Mouse (Mus musculus) midbrain, embryonic 12.5 days (tissue): ENCODE results near the gene Twf2. TPM values are rescaled to one million over a fixed set of nuclear protein-coding genes. Genes with fewer than 3 reads are reported as not detected.

Experiments used
- ATAC-seq: fragments of 200-750 bp; cut with Nextera tagmentation; 2 replicates; pipeline ENCODE4 v1.8.0; 2017; ENCODE audit warnings: low read depth, moderate TSS enrichment, moderate library complexity; ENCODE audit not compliant: low FRiP score
- H3K27ac ChIP-seq: fragments of 300-500 bp; sonication (generic); replicated peaks from 2 replicates; pipeline ENCODE4 v1.5.1; 2016; ENCODE audit warnings: mild to moderate bottlenecking
- H3K27me3 ChIP-seq: fragments of 300-500 bp; sonication (generic); 2 replicates; pipeline ENCODE4 v1.6.1; 2016; ENCODE audit warnings: mild to moderate bottlenecking
- H3K36me3 ChIP-seq: fragments of 300-500 bp; sonication (generic); 2 replicates; pipeline ENCODE4 v1.6.1; 2016
- H3K4me1 ChIP-seq: fragments of 300-500 bp; sonication (generic); 2 replicates; pipeline ENCODE4 v1.6.1; 2016
- H3K4me2 ChIP-seq: fragments of 300-500 bp; sonication (generic); replicated peaks from 2 replicates; pipeline ENCODE4 v1.6.1; 2016; ENCODE audit warnings: mild to moderate bottlenecking, moderate library complexity
- H3K4me3 ChIP-seq: fragments of 300-500 bp; sonication (generic); 2 replicates; pipeline ENCODE4 v1.5.1; 2016; ENCODE audit warnings: mild to moderate bottlenecking
- H3K9ac ChIP-seq: fragments of 300-500 bp; sonication (generic); replicated peaks from 2 replicates; pipeline ENCODE4 v1.6.1; 2016; ENCODE audit warnings: mild to moderate bottlenecking, moderate library complexity
- H3K9me3 ChIP-seq: fragments of 300-500 bp; sonication (generic); 2 replicates; pipeline ENCODE4 v1.6.1; 2016; ENCODE audit warnings: mild to moderate bottlenecking
- WGBS: fragments of 180-500 bp; shearing (Covaris S2); methylation state at CpG from one replicate; pipeline ENCODE4 v1.1.7; 2016; 5-methylcytosine and 5-hydroxymethylcytosine counted together
- polyA plus RNA-seq: library from polyadenylated mRNA; unstranded; fragments of >200 nt; fragmentation: Nextera tagmentation; extraction: Ambion mirVana; gene quantifications from 2 replicates; pipeline ENCODE4 v1.2.1, GENCODE M21; 2016

The Twf2 gene
- polyA plus RNA-seq, 1 experiment from 2014 or later, result 58.0 TPM

DNA sequence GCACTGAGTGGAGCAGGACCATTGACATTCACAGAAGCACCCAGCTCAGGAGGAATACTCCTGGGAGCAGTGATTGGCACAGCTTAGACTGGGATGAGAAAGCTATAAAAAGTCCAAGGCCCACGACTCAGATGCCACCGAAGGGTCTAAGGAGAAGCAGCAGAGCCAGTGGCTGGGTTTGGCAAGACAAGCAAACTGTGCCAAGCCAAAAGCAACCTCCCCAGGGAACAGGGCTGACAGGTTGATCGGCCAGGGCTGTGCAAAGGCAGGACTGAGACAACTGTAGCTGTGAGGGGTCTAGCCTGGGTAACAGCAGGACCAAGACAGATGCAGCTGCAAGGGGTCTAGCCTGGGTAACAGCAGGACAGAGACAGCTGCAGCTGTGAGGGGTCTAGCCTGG lies 30.0 kb downstream of the Twf2 start:
- Histone ChIP-seq H3K36me3 (peaks cover 55% of the 10 kb centered on the region), H3K27ac (no peak overlapping the region), H3K9me3 (no peaks in the 10 kb centered on the region), H3K27me3 (no peaks in the 10 kb centered on the region), H3K4me1 (no peaks in the 10 kb centered on the region), H3K9ac (no peak overlapping the region), H3K4me3 (no peak overlapping the region), H3K4me2 (no peak overlapping the region)
- no peak for ATAC-seq
- WGBS, result 90% methylated on average over 3 of the region's 3 CpGs

DNA sequence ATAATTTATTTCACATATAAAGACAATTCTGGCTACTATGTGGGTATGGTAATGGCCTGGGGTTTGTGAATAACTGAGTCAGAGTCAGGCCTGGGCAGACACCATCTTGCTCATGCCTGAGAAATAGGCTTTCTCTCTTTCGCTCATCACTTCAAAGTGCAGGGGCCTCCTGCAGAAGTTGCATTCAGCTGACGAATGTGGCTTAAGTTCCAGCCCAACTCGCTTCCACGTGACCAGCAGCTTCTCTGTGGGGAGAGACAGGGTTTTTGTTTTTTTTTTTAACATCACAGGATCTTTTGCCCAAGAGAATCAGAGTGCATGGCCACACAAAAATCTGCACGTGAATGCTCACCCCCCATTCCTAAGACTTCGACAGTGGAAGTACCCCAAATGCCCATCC lies 31.0 kb downstream of the Twf2 start:
- 85% methylated on average over 6 of the region's 6 CpGs for WGBS
- no peak for ATAC-seq
- H3K4me3 ChIP-seq, result no peak overlapping the region
- no peaks in the 10 kb centered on the region for H3K9me3 ChIP-seq
- peaks cover 65% of the 10 kb centered on the region for H3K36me3 ChIP-seq
- no peak overlapping the region for H3K27ac ChIP-seq
- no peaks in the 10 kb centered on the region for H3K27me3 ChIP-seq
- no peak overlapping the region for H3K9ac ChIP-seq
- no peaks in the 10 kb centered on the region for H3K4me1 ChIP-seq
- no peak overlapping the region for H3K4me2 ChIP-seq

DNA sequence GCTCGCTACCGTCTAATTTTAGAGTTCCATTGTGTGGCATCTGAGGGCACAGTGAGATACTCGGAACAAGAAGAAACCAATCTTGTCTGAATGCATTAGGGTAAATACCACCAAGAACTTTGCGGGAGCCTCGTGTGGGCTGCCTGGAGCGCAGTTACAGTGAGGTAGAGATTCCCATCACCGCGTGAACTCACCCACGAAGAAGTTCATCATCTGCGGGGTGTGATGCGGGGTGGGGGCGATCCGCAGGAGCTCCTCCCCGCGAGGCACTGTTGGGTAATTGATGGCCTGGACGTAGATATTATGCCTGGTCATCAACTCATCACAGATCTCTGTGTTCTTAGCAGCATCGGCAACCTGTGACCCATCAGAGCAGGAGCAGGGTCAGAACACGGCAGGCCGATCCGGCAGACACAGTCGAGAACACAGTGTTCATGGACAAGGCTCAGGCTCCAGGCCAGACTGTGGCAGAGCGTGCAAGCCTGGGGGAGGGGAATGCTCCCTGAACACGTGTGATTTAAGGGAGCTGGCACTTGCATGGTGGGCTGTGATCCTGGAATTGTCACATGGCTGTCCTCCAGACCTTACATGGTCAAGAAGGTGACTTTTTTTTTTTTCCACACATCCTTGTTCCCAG lies 32.4 kb downstream of the Twf2 start:
- H3K9ac ChIP-seq, result no peak overlapping the region

DNA sequence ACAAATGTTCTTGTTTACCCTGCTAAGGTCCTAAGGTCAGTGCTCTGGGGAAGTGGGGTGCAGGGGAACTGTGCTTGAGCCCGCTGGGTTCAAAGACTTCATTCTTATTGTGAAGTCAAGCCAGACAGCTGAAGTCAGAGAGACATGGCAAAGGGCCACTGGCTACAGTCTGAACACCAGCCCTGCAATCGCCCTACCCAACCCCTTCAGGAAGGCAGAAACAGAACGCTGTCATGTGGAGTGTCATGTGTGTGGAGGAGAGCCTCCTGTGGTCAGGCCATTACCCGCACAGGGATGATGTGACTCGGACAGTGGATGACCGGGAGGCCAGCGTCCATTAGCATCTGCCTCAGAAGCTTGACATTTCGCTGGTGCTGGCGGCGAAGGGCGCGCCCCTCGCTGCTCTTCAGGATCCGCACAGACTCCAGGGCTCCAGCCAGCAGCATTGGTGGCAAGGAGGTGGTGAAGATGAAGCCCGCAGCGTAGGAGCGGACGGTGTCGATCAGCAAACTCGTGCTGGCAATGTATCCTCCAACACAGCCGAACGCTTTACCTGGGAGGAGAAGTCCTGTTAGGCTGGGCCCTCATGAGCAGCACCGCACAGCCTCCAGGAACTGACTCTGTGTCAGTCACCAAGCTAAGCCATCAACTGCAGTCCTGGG lies 33.4 kb downstream of the Twf2 start:
- 93% methylated on average over 23 of the region's 23 CpGs for WGBS
- Histone ChIP-seq H3K36me3 (peaks cover 86% of the 10 kb centered on the region), H3K27me3 (no peaks in the 10 kb centered on the region), H3K4me3 (no peak overlapping the region), H3K9ac (no peak overlapping the region), H3K27ac (no peak overlapping the region), H3K4me1 (no peaks in the 10 kb centered on the region), H3K4me2 (no peak overlapping the region), H3K9me3 (no peaks in the 10 kb centered on the region)
- no peak for ATAC-seq

More for the DNA sequence above, 32.4 kb downstream of the Twf2 start:
- Histone ChIP-seq H3K4me1 (no peaks in the 10 kb centered on the region), H3K4me2 (no peak overlapping the region), H3K27me3 (no peaks in the 10 kb centered on the region), H3K27ac (no peak overlapping the region), H3K36me3 (peaks cover 77% of the 10 kb centered on the region), H3K4me3 (no peak overlapping the region), H3K9me3 (no peaks in the 10 kb centered on the region)
- 94% methylated on average over 23 of the region's 23 CpGs for WGBS
- ATAC-seq, result no peak

DNA sequence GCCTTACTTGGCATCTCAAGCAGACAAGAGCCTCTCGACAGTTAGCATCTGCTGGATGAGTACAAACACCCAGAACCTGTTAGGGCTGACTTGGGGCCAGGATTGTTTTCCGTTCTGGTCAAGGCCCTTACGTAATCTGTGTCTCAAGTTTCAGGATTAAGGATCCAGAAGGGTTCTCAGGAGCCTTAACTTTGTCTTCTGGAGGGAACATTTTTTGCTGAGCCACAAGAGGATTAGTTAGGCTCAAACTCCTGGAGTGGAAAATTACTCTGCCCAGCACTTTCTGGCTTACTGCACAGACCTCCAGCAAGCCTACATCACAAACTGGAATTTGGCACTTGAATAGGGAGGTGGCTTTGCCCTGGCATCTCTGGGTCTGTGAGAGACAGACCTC lies 33.9 kb downstream of the Twf2 start:
- no peak overlapping the region for H3K9ac ChIP-seq
- WGBS, result 61% methylated on average over 3 of the region's 3 CpGs
- H3K9me3 ChIP-seq, result no peaks in the 10 kb centered on the region
- no peak overlapping the region for H3K4me2 ChIP-seq
- H3K4me3 ChIP-seq, result no peak overlapping the region
- H3K27me3 ChIP-seq, result no peaks in the 10 kb centered on the region
- H3K4me1 ChIP-seq, result no peaks in the 10 kb centered on the region
- ATAC-seq, result no peak
- H3K36me3 ChIP-seq, result peaks cover 91% of the 10 kb centered on the region
- H3K27ac ChIP-seq, result no peak overlapping the region

DNA sequence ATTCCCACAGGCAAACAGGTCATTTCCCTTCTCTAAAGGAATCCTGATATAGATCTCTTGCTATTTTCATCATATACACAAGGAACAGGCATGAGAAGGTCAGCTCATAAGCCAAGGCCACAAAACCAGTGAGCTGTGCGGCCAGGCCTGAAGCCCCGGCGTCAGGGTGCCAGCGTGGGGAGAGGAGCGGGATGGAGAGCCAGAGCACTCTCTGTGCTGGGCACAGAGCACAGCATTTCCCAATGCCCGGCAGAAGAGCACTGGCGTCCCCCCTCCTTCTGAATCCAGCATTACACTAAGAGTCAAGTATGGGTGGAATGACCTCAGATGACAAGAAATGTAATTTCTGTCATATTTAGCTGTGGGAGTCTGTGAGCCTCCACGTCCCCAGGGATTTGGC lies 34.5 kb downstream of the Twf2 start:
- H3K4me2 ChIP-seq, result no peak overlapping the region
- no peaks in the 10 kb centered on the region for H3K27me3 ChIP-seq
- no peak overlapping the region for H3K9ac ChIP-seq
- peaks cover 96% of the 10 kb centered on the region for H3K36me3 ChIP-seq
- H3K9me3 ChIP-seq, result no peaks in the 10 kb centered on the region
- no peak overlapping the region for H3K4me3 ChIP-seq
- ATAC-seq, result no peak
- no peaks in the 10 kb centered on the region for H3K4me1 ChIP-seq
- 89% methylated on average over 8 of the region's 8 CpGs for WGBS
- no peak overlapping the region for H3K27ac ChIP-seq

DNA sequence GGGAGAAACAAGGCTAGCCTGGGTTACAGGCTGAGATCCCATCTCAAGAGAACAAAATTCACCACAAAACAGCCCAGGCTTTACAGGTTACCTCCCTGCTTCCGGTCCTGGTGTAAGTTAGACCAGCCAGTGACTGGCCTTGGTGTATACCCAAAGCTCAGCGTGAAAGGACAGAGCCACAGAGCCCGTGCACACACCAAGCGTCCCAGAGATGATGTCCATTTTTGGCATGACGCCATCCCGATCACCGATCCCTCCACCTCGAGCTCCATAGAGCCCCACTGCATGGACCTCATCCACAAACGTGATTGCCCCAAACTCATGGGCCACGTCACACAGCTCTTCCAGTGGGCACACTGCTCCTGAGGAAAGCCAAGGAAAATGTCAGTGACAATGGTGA lies 35.0 kb downstream of the Twf2 start:
- H3K36me3 ChIP-seq, result peaks cover 95% of the 10 kb centered on the region
- H3K27me3 ChIP-seq, result no peaks in the 10 kb centered on the region
- no peaks in the 10 kb centered on the region for H3K4me1 ChIP-seq
- no peak overlapping the region for H3K4me3 ChIP-seq
- no peak for ATAC-seq
- H3K9ac ChIP-seq, result no peak overlapping the region
- H3K27ac ChIP-seq, result no peak overlapping the region
- H3K4me2 ChIP-seq, result no peak overlapping the region
- 93% methylated on average over 10 of the region's 10 CpGs for whole genome bisulfite sequencing
- H3K9me3 ChIP-seq, result no peaks in the 10 kb centered on the region

DNA sequence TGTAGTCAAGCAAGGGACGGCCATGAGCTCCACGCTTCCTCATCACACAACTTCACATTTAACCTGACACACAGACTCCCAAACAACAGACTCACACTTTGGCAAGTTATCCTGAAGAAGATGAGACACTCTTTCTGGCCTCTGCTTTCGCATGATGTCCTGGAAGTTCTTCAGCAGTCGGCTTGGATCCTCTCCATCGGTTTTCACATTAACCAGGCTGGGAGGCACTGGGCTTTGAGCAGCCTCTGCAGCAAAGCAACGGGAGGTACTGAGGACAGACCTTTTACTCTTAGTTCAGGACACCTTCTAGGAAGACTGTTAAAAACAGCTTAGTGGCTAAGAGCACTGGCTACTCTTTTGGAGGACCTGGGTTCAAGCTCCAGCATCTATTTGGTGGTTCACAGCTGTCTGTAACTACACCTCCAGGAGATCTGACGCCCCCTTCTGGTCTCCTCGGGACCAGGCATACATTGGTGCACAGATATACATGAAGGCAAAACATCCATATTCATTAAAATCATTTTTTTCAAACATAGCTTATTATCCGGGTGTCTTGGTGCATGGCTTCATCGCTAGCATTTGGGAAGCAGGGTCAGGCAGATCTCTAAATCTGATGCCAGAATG lies 38.7 kb downstream of the Twf2 start:
- 93% methylated on average over 10 of the region's 10 CpGs for WGBS
- peaks cover 71% of the 10 kb centered on the region for H3K36me3 ChIP-seq
- H3K4me2 ChIP-seq, result no peak overlapping the region
- H3K4me3 ChIP-seq, result no peak overlapping the region
- H3K27ac ChIP-seq, result no peak overlapping the region
- no peaks in the 10 kb centered on the region for H3K27me3 ChIP-seq
- ATAC-seq, result no peak
- no peaks in the 10 kb centered on the region for H3K9me3 ChIP-seq
- H3K4me1 ChIP-seq, result peaks cover 7% of the 10 kb centered on the region
- no peak overlapping the region for H3K9ac ChIP-seq

DNA sequence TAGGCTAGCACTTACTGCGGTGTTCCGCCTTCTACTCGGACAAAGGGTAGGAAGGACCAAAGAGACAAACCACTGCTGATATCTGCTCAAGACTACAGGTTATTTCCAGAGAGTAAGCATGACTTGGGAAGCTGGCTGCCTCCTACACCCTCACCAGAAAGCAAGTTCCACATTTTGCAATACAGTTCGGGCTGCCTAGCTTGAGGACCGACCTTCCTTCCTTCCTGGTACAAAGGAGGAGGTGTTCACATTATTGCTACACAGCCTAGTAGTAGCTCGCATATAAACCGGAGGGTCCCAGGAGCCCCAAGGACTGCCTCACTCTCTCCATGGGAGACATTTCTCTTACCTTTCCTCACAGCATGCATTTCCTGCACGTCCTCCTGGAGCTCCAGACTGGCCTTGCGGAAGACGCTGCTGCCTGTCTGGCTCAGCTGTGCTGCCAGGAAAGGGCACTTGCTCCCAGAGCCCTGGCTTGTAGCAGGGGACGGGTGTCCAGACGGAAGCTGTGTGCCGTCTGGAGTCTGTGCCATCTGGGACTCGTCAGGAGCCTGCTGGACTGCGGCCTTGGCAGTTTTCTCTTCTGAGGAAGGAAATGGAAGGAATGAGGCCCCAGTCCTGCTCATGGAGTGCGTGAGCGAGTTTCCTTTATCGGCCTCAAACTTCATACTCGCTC lies 40.0 kb downstream of the Twf2 start:
- H3K9ac ChIP-seq, result no peak overlapping the region
- no peak overlapping the region for H3K27ac ChIP-seq
- peaks cover 58% of the 10 kb centered on the region for H3K36me3 ChIP-seq
- no peaks in the 10 kb centered on the region for H3K9me3 ChIP-seq
- no peak overlapping the region for H3K4me3 ChIP-seq
- 85% methylated on average over 19 of the region's 19 CpGs for WGBS
- no peak overlapping the region for H3K4me2 ChIP-seq
- H3K27me3 ChIP-seq, result no peaks in the 10 kb centered on the region
- peaks cover 14% of the 10 kb centered on the region for H3K4me1 ChIP-seq
- no peak for ATAC-seq

DNA sequence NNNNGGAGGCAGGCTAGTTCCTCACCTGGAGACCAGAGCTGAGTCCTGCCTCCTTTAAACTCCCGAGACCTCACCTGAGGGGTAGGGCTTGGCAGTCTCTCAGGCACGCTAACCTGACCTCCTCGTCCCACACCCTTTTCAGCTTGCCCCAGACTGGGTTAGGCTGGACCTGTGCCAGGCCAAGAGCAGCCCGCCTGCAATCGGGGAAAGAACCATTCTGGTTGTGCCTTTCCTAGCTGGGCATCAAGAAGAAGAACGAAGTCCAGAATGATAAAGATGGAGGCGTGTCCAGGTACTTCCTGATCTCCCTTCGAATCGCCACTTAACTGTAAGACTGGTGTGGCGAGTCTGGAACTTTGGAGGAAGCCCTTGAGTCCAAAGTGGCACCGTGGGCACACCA lies 46.6 kb downstream of the Twf2 start:
- 94% methylated on average over 11 of the region's 11 CpGs for WGBS
- ATAC-seq, result no peak
- H3K36me3 ChIP-seq, result 0 out of 2 replicates have a peak, but pooled peaks cover 3% of the 10 kb centered on the region

DNA sequence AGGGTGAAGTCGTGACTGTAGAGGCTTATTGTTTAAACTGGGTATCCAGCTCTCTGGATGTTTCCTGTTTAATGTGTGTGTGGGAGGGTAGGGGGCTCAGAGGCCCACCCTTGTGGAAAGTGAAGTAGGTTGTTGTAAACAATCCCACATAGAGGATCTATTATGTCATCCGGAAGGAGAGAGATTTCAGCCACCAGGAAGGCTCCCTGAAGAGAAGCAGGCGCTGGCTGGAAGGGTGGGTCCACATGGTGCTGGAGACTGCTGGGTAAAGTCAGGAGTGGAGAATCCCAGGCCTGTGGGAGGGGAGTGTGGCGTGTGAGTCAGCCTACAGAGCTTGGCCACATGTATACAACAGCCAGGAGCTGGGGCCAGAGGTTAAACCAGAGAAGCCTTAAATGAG lies 47.3 kb downstream of the Twf2 start:
- no peak for ATAC-seq
- no peak overlapping the region for H3K4me2 ChIP-seq
- H3K36me3 ChIP-seq, result 0 out of 2 replicates have a peak, but pooled peaks cover 2% of the 10 kb centered on the region
- peaks cover 20% of the 10 kb centered on the region for H3K4me1 ChIP-seq
- no peaks in the 10 kb centered on the region for H3K27me3 ChIP-seq
- H3K27ac ChIP-seq, result no peak overlapping the region
- H3K9me3 ChIP-seq, result no peaks in the 10 kb centered on the region
- no peak overlapping the region for H3K4me3 ChIP-seq
- WGBS, result 74% methylated on average over 4 of the region's 4 CpGs
- H3K9ac ChIP-seq, result no peak overlapping the region

More for the DNA sequence above, 46.6 kb downstream of the Twf2 start:
- Histone ChIP-seq H3K27ac (no peak overlapping the region), H3K4me3 (no peak overlapping the region), H3K9me3 (no peaks in the 10 kb centered on the region), H3K4me1 (peaks cover 20% of the 10 kb centered on the region), H3K27me3 (no peaks in the 10 kb centered on the region), H3K4me2 (no peak overlapping the region), H3K9ac (no peak overlapping the region)

DNA sequence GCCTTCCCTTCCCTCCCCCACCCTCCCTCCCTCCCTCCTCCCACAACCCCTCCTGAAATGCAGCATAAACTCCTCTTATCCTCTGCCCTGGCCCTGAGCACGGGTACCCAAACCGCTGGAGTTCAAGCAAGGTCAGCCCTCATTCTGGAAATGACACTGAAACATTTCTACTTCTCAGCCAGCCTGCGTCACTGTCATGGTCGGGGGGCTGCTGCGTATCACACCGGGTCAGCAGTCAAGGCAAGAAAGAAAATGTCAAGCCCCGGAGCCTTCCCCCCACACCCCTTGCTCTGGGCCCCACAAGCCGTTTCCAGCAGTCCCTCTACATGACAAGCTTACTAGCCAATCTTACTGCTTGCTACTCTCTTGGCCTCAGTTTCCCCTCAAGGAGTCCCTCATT lies 48.2 kb downstream of the Twf2 start:
- Histone ChIP-seq H3K9ac (no peak overlapping the region), H3K36me3 (no peaks in the 10 kb centered on the region), H3K4me3 (no peak overlapping the region), H3K27me3 (no peaks in the 10 kb centered on the region), H3K9me3 (no peaks in the 10 kb centered on the region), H3K27ac (no peak overlapping the region), H3K4me1 (peaks cover 19% of the 10 kb centered on the region), H3K4me2 (no peak overlapping the region)
- WGBS, result 69% methylated on average over 8 of the region's 8 CpGs
- no peak for ATAC-seq
